Mouse (Mus musculus) liver, adult (tissue): ENCODE measurements around the gene Babam2.

Experiments used
- GATA4 ChIP-seq: IDR thresholded peaks from 2 replicates; pipeline ENCODE4 v1.6.1; 2014; ENCODE audit warnings: mild to moderate bottlenecking, low read length; ENCODE audit not compliant: insufficient replicate concordance

The Babam2 gene

GRCm38 (mm10) chr5:32033185-32033584 is 335.7 kb downstream of the Babam2 start:
- no peak for TF ChIP-seq GATA4

GRCm38 (mm10) chr5:32033621-32034020 is 336.1 kb downstream of the Babam2 start:
- no peak for TF ChIP-seq GATA4

- no peak for TF ChIP-seq GATA4
These were observed 337.1 kb downstream of the Babam2 start for GRCm38 (mm10) chr5:32034475-32035054.

GRCm38 (mm10) chr5:32035721-32036320 is 338.3 kb downstream of the Babam2 start:
- TF ChIP-seq GATA4, result no peak

GRCm38 (mm10) chr5:32036896-32037295 is 339.4 kb downstream of the Babam2 start:
- TF ChIP-seq GATA4, result no peak

- no peak for TF ChIP-seq GATA4
These were observed 340.1 kb downstream of the Babam2 start for GRCm38 (mm10) chr5:32037546-32037945.

- TF ChIP-seq GATA4, result no peak
These were observed 341.5 kb downstream of the Babam2 start for GRCm38 (mm10) chr5:32038994-32039393.

GRCm38 (mm10) chr5:32039511-32039910 is 342.0 kb downstream of the Babam2 start:
- no peak for TF ChIP-seq GATA4

- no peak for TF ChIP-seq GATA4
These were observed 345.7 kb downstream of the Babam2 start for GRCm38 (mm10) chr5:32043153-32043552.

- TF ChIP-seq GATA4, result no peak
These were observed 346.5 kb downstream of the Babam2 start for GRCm38 (mm10) chr5:32043996-32044395.

- TF ChIP-seq GATA4, result no peak
These were observed 354.4 kb downstream of the Babam2 start for GRCm38 (mm10) chr5:32051899-32052298.

- TF ChIP-seq GATA4, result no peak
These were observed 355.0 kb downstream of the Babam2 start for GRCm38 (mm10) chr5:32052467-32052866.

- peak; percentile 19; the same call in 1 of the 2 replicates for TF ChIP-seq GATA4
These were observed 356.0 kb downstream of the Babam2 start for GRCm38 (mm10) chr5:32053476-32053875.

GRCm38 (mm10) chr5:32055676-32056075 is 358.2 kb downstream of the Babam2 start:
- no peak for TF ChIP-seq GATA4

- no peak for TF ChIP-seq GATA4
These were observed 358.6 kb downstream of the Babam2 start for GRCm38 (mm10) chr5:32056126-32056525.

GRCm38 (mm10) chr5:32058481-32059253 is 361.2 kb downstream of the Babam2 start:
- TF ChIP-seq GATA4, result no peak
